Mouse (Mus musculus) macrophage (primary cell): ENCODE data around the gene Josd2. TPM values are rescaled to one million over a fixed set of nuclear protein-coding genes. Genes with fewer than 3 reads are reported as not detected.
A peak's percentile ranks its signal among the peaks of the same experiment; 100 is the strongest.

Experiments
- H3K27ac ChIP-seq: fragments of 350-480 bp; formaldehyde crosslinking; 2 replicates; pipeline ENCODE4 v1.9.0; 2021
- H3K36me3 ChIP-seq: fragments of 350-480 bp; formaldehyde crosslinking; 2 replicates; pipeline ENCODE4 v1.9.0; 2021; ENCODE audit errors: inconsistent target
- H3K4me3 ChIP-seq: fragments of 350-480 bp; formaldehyde crosslinking; 2 replicates; pipeline ENCODE4 v1.9.0; 2021; ENCODE audit errors: inconsistent target
- H3K79me2 ChIP-seq: fragments of 350-480 bp; formaldehyde crosslinking; 2 replicates; pipeline ENCODE4 v1.9.0; 2021; ENCODE audit errors: inconsistent target
- WGBS: methylation state at CpG from one replicate; pipeline ENCODE4 v1.1.7; 2026; ENCODE audit warnings: inconsistent platforms; ENCODE audit not compliant: missing documents; 5-methylcytosine and 5-hydroxymethylcytosine counted together
- polyA plus RNA-seq: library from polyadenylated mRNA; stranded (reverse); fragments of 250-400 nt; gene quantifications from 3 replicates; pipeline ENCODE4 v1.2.4, GENCODE M21; 2018; ENCODE audit warnings: inconsistent platforms

The Josd2 gene
- polyA plus RNA-seq, 1 experiment from 2014 or later = 12.5 TPM

DNA sequence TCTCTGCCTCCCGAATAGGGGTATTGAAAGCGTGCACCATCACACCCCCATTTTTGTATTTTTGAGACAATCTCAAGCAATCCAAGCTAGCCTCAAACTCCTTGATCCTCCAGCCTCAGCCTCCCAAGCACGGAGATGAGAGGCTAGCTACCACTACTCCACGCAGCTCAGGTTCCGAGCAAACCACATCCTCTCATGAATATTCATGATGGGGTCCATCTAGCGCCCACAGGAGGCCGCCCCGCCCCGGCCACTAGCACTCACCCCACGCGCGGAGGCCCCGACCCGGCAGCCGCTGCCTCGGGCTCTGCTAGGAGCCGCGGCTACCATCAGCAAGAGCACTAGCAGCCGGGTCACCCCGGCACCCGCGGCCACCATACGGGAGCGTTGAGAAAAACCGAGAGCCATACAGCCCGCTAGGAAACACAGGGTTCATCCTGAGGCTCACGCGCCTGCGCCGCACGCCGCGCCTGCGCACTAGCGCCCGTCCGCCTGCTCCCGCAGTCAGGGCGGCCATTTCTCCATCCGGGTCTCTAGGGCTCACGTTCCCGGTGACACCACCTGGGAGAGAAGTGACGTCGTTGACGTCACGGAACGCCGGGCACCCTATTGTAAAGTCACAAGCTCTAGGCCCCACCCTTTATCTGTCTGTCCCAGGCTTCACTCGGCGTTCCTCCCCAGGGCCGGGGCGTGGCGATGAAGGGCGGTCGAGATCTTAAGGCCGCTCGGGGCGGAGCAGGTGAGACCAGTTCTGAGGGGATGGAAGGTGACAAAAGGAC is 28.4 kb downstream of the Josd2 start, which contains the start of the genes Emc10 and Fam71e1:
Emc10 (minus strand) TSS at position 538 of the 779 bp plus-strand sequence.
Fam71e1 (plus strand) TSS at position 590 of the 779 bp plus-strand sequence.
- Histone ChIP-seq H3K36me3 (peaks cover 11% of the 10 kb centered on the region; the same call in 1 of the 2 replicates), H3K4me3 (peak within 1 kb of the TSS; percentile 56), H3K79me2 (peaks cover 18% of the 10 kb centered on the region), H3K27ac (no peak within 1 kb of the TSS)
- 1% methylated on average over 58 of the region's 58 CpGs for WGBS

DNA sequence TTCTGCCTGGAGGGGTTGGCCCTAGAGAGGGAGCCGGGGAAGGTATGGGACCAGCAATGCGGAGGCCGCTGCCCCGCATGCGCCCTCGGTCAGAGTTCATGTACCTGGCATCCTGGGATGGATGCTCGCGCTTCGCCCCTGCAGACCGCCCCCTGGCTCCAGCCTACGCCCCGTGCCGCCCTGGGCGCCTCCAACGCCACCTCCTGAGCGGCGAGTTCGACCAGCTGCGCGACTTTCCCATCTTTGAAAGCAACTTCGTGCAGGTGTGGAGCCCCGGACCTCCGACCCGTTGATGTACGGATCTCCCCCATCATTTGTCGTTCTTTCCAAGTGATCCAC is 29.0 kb downstream of the Josd2 start:
- H3K36me3 ChIP-seq = peaks cover 7% of the 10 kb centered on the region; the same call in 1 of the 2 replicates
- H3K79me2 ChIP-seq = peaks cover 18% of the 10 kb centered on the region
- peak overlapping the region; percentile 56 for H3K4me3 ChIP-seq
- 3% methylated on average over 26 of the region's 26 CpGs for WGBS
- no peak overlapping the region for H3K27ac ChIP-seq

DNA sequence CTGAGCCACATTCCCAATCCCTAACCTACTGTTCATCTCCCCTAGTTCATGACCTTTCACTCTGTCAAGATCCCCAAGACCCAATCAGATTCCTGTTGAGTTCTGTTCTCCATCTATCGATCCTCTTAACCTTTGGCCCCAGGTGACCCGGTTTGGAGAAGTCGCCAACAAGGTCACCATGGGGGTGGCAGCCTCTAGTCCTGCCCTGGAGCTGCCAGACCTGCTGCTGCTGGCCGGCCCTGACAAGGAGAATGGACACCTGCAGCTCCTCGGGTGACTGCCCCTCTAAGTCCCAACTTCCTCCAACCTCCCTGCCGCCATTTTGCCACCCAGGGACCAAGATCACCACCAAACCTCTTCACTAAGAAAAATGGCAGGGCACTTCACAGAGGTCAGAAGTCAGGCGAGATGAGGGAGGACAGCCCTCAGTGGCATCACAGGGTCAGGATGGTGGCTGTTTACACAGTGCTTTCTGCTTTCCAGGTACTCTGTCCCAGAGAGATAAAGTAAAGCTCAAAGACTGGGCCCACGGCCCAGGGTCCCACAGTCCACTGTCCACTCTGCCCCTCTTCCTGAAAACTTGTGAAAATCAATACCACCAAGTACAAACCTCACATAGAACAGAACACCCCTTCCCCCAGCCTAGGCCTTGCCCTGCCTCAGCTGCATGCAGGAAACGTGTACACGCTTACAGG is 29.7 kb downstream of the Josd2 start:
- no peak overlapping the region for H3K27ac ChIP-seq
- H3K36me3 ChIP-seq = no peaks in the 10 kb centered on the region
- no peak overlapping the region for H3K4me3 ChIP-seq
- 97% methylated on average over 10 of the region's 10 CpGs for WGBS
- peaks cover 18% of the 10 kb centered on the region for H3K79me2 ChIP-seq

DNA sequence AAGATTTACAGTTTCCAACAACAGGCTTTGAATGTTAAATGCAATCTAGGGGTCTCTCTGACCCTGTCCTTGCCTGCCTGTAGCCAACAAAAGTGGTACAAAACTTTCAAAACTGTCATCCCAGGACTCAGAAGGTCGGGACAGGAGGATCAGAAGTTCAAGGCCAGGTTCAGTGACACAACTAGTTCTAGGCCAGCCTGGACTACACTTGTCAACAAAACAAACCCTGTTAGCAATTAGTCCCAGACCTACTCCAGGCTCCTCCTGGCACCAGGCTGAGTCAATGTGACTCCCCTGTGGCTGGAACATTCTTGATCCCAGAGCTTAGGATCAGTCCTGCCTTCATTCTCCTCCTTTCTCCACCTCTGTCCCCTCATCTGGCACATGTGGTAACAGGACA is 31.1 kb downstream of the Josd2 start:
- 65% methylated on average over 1 of the region's 1 CpGs for WGBS
- Histone ChIP-seq H3K4me3 (no peak overlapping the region), H3K27ac (no peak overlapping the region), H3K36me3 (no peaks in the 10 kb centered on the region), H3K79me2 (peaks cover 18% of the 10 kb centered on the region)

DNA sequence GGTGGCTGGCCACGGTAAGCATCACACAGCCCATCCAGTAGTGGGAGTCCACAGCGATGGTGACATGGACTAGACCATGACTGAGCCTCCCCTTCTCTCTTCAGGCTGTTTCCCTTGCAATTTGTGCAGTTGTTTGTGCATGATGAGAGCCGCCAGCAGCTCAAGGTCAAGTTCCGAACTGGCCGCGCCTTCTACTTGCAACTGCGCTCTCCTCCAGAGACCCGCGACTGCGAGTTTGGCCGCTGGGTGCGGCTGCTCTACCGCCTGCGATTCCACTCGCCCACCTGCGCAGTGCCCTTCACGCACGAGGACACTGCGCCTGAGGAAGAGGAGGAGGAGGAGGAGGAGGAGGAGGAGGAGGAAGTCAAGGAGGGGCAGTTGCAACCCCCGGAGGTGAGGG is 32.3 kb downstream of the Josd2 start:
- H3K27ac ChIP-seq = no peak overlapping the region
- WGBS = 64% methylated on average over 20 of the region's 20 CpGs

DNA sequence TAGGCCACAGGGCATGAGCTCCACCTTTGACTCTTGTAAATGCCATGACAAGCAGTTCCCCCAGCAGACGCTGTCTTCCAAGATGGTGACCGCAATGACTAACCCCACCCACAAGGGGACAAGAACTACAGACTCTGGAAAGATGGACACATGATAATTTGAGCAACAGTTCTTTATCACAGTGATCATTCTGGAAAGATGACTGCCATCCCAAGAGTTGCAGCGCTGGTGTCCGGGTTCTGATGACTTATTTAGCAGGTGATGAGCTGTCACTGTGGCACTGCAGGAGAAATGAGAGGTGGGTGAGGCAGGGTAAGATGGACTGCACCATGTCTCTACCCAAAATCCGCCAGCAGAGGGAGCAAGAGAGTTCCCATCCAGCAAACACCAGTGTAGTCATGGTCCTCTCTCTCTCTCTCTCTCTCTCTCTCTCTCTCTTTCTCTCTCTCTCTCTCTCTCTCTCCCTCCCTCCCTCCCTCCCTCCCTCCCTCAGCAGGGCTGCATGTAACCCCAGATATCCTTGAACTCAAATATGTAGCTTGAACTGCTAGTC is 33.9 kb downstream of the Josd2 start:
- Histone ChIP-seq H3K4me3 (no peak overlapping the region), H3K36me3 (no peaks in the 10 kb centered on the region), H3K27ac (no peak overlapping the region), H3K79me2 (no peaks in the 10 kb centered on the region)
- 26% methylated on average over 5 of the region's 5 CpGs for WGBS

More for the DNA sequence above, 32.3 kb downstream of the Josd2 start:
- Histone ChIP-seq H3K36me3 (no peaks in the 10 kb centered on the region), H3K79me2 (peaks cover 9% of the 10 kb centered on the region), H3K4me3 (no peak overlapping the region)

DNA sequence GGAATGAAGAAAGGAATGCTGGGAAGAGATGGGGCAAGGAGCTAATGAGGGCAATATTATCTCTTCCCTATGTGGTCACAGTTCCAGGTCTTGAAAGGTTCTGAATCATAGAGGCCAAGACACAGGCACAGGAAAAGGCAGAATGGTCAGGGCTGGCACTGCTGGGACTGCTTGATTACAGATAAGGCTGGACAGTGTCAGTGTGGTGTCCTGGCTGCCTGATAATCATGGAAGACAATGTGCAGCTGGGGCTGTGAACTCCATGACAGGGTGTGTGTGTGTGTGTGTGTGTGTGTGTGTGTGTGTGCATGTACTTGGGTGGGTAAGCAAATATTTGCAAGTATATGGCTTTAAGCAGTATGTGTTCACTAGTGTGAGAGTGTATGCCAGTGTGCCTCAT is 39.7 kb downstream of the Josd2 start:
- Histone ChIP-seq H3K4me3 (no peak overlapping the region), H3K79me2 (no peaks in the 10 kb centered on the region), H3K27ac (no peak overlapping the region), H3K36me3 (no peaks in the 10 kb centered on the region)

DNA sequence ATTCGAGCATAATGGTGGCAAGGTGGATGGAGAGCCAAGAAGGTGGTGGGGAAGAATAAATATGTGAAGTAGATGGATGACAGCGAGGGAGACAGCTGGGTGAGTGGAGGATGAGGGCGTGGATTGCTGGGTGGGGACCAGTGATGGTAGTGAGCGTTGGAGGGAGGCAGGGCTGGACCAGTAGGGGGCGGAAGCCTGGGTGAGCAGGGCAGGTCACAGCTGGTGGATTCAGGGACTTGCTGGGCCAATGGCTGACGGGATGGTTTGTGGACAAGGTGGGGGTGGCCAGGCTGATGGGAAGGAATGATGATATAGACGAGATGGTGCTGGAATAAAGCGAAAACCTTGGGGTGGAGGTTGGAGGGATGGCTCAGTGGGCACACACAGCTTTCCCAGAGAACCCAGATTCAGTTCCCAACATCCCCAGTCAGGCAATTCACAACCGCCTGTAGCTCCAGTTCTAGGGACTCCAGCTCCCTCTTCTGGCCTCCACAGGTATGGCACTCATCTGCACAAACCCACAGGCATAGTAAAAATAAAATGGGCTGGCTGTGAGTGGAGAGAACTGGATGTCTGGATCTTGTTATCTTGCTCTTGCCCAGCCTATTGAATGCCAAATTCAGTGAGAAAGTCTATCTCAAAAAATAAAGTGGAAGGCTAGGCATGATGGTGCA is 51.6 kb downstream of the Josd2 start:
- Histone ChIP-seq H3K27ac (no peak overlapping the region), H3K36me3 (no peaks in the 10 kb centered on the region), H3K4me3 (no peak overlapping the region), H3K79me2 (no peaks in the 10 kb centered on the region)
- 64% methylated on average over 9 of the region's 9 CpGs for WGBS

DNA sequence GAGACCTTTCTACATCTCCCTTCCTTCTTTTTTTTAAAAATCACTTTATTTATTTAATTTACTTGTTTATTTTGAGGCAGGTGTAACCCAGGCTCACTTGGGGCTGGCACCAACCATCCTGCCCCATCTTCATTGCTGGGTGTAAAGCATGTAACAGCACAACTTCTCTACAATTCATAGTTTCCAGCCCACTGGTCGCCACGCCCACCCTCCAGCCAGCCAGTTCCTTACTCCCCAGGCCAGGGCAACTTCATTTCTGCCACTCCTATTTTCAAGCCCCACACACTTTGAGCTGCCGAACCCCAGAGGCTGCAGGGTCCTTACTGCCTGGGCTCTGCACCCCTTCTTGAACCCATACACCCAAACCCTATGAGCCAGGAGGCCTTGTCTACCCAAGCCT is 53.2 kb downstream of the Josd2 start:
- no peaks in the 10 kb centered on the region for H3K36me3 ChIP-seq
- H3K27ac ChIP-seq = no peak overlapping the region
- 73% methylated on average over 3 of the region's 3 CpGs for WGBS
- no peak overlapping the region for H3K4me3 ChIP-seq
- no peaks in the 10 kb centered on the region for H3K79me2 ChIP-seq

Other genes with a start within 250 kb of the Josd2 start
- 0.30 TPM in 1 of 3 replicates, not detected in the others for gene Klk1, start 242.6 kb upstream of the Josd2 start, polyA plus RNA-seq
- not detected in 3 replicates for gene Gm36864, start 231.8 kb upstream of the Josd2 start, polyA plus RNA-seq
- 0.33 to 0.97 TPM (median 0.36 TPM) in 3 replicates for gene 1700028J19Rik, start 221.3 kb upstream of the Josd2 start, polyA plus RNA-seq
- 11.6 to 24.3 TPM (median 20.5 TPM) in 3 replicates for gene 2410002F23Rik, start 221.3 kb upstream of the Josd2 start, polyA plus RNA-seq
- not detected in 3 replicates for gene Acp4, start 210.6 kb upstream of the Josd2 start, polyA plus RNA-seq
- not detected in 3 replicates for gene Gm15517, start 206.5 kb upstream of the Josd2 start, polyA plus RNA-seq
- 0.06 to 0.12 TPM (median 0.09 TPM) in 3 replicates for gene Clec11a, start 161.1 kb upstream of the Josd2 start, polyA plus RNA-seq
- gene Shank1, start 157.7 kb upstream of the Josd2 start, polyA plus RNA-seq = 0.02 TPM in 1 of 3 replicates, not detected in the others
- gene Syt3, start 83.9 kb upstream of the Josd2 start, polyA plus RNA-seq = 0.11 TPM in 1 of 3 replicates, not detected in the others
- gene 1700008O03Rik, start 82.2 kb upstream of the Josd2 start, polyA plus RNA-seq = 0.16 TPM in 1 of 3 replicates, not detected in the others
- gene Lrrc4b, start 39.0 kb upstream of the Josd2 start, polyA plus RNA-seq = not detected in 3 replicates
- not detected in 3 replicates for gene Aspdh, start 2.6 kb upstream of the Josd2 start, polyA plus RNA-seq
- 35.5 to 51.7 TPM (median 46.2 TPM) in 3 replicates for gene Emc10, start 28.5 kb downstream of the Josd2 start, polyA plus RNA-seq
- 0.89 to 1.5 TPM (median 0.99 TPM) in 3 replicates for gene Fam71e1, start 28.6 kb downstream of the Josd2 start, polyA plus RNA-seq
- not detected in 3 replicates for gene Mybpc2, start 56.7 kb downstream of the Josd2 start, polyA plus RNA-seq
- 0.27 to 1.1 TPM (median 0.30 TPM) in 3 replicates for gene Spib, start 64.1 kb downstream of the Josd2 start, polyA plus RNA-seq
- gene Pold1, start 80.9 kb downstream of the Josd2 start, polyA plus RNA-seq = 6.9 to 28.1 TPM (median 7.2 TPM) in 3 replicates
- gene Nr1h2, start 86.0 kb downstream of the Josd2 start, polyA plus RNA-seq = 55.3 to 86.2 TPM (median 57.8 TPM) in 3 replicates
- gene Napsa, start 104.4 kb downstream of the Josd2 start, polyA plus RNA-seq = 14.8 to 26.9 TPM (median 21.1 TPM) in 3 replicates
- gene Kcnc3, start 122.7 kb downstream of the Josd2 start, polyA plus RNA-seq = 0.05 to 0.66 TPM (median 0.11 TPM) in 3 replicates
- not detected in 3 replicates for gene Myh14, start 202.9 kb downstream of the Josd2 start, polyA plus RNA-seq
- not detected in 3 replicates for gene Izumo2, start 240.8 kb downstream of the Josd2 start, polyA plus RNA-seq